Mouse (Mus musculus) forebrain, embryonic 16.5 days (tissue): Measurements from ENCODE around the gene Tmc6. TPM values are rescaled to one million over a fixed set of nuclear protein-coding genes. Genes with fewer than 3 reads are reported as not detected.

ENCODE experiments used
- polyA plus RNA-seq: library from polyadenylated mRNA; unstranded; fragments of >200 nt; fragmentation: Nextera tagmentation; extraction: Ambion mirVana; gene quantifications from 2 replicates; pipeline ENCODE4 v1.2.1, GENCODE M21; 2015

Gene Tmc6
- polyA plus RNA-seq, 1 experiment from 2014 or later = 3.3 TPM

Other genes with a start within 250 kb of the Tmc6 start
- 28.0 and 29.7 TPM in 2 replicates for gene Tnrc6c, start 127.9 kb downstream of the Tmc6 start, polyA plus RNA-seq
- gene Tmc8, start 122 bp downstream of the Tmc6 start, polyA plus RNA-seq = 0.78 and 0.99 TPM in 2 replicates
- gene 6030468B19Rik, start 15.5 kb upstream of the Tmc6 start, polyA plus RNA-seq = not detected in 2 replicates
- 0.19 and 0.90 TPM in 2 replicates for gene Gm20708, start 27.5 kb upstream of the Tmc6 start, polyA plus RNA-seq
- 13.1 and 14.4 TPM in 2 replicates for gene Syngr2, start 27.5 kb upstream of the Tmc6 start, polyA plus RNA-seq
- 5.2 and 7.1 TPM in 2 replicates for gene Afmid, start 43.7 kb upstream of the Tmc6 start, polyA plus RNA-seq
- gene Tk1, start 43.9 kb upstream of the Tmc6 start, polyA plus RNA-seq = 37.5 and 39.7 TPM in 2 replicates
- 72.6 and 82.9 TPM in 2 replicates for gene Birc5, start 67.1 kb upstream of the Tmc6 start, polyA plus RNA-seq
- not detected in 2 replicates for gene Tmem235, start 78.6 kb upstream of the Tmc6 start, polyA plus RNA-seq
- 3.7 and 5.4 TPM in 2 replicates for gene Tha1, start 91.3 kb upstream of the Tmc6 start, polyA plus RNA-seq
- gene Socs3, start 187.8 kb upstream of the Tmc6 start, polyA plus RNA-seq = 11.7 and 13.7 TPM in 2 replicates
- 56.9 and 58.1 TPM in 2 replicates for gene Pgs1, start 204.1 kb upstream of the Tmc6 start, polyA plus RNA-seq